Mouse (Mus musculus) left cerebral cortex, adult 2 months (tissue): ENCODE measurements around the gene Dst. TPM values are rescaled to one million over a fixed set of nuclear protein-coding genes. Genes with fewer than 3 reads are reported as not detected.

Experiments used
- DNase-seq, 2 experiments: peaks; one replicate each; pipeline ENCODE4 v3.0.0; 2021 to 2022; ENCODE audit warnings: low spot score in 2 of 2, mixed read lengths in 1 of 2; ENCODE audit errors: extremely low spot score in 1 of 2
- H3K27ac ChIP-seq: fragments of 200-600 bp; 2 replicates; pipeline ENCODE4 v1.8.1; 2022
- H3K4me3 ChIP-seq: fragments of 200-600 bp; 2 replicates; pipeline ENCODE4 v1.8.1; 2022
- CTCF ChIP-seq: fragments of 200-600 bp; IDR thresholded peaks from 2 replicates; pipeline ENCODE4 v1.8.1; 2022; ENCODE audit warnings: antibody characterized with exemption, mild to moderate bottlenecking, moderate library complexity
- intact Hi-C: fragments of 180-260 bp; cut with DNase I; formaldehyde crosslinking; loops from one replicate; pipeline ENCODE4 v1.15.1; 2025
- total RNA-seq, 2 experiments: library from RNA; stranded (reverse); gene quantifications; 2 replicates each; pipeline ENCODE4 v1.2.3; 2021

Gene Dst
- total RNA-seq, 2 experiments from 2014 or later, result 264 to 266 TPM

GRCm38 (mm10) chr1:34033958-34034357, 125.9 kb downstream of the Dst start:
- H3K4me3 ChIP-seq, result no peak overlapping the region
- no peak for TF ChIP-seq CTCF
- no peak for DNase-seq
- intact Hi-C loops, result no loop called here
- H3K27ac ChIP-seq, result no peak overlapping the region

- DNase-seq, result no peak
- Histone ChIP-seq H3K4me3 (no peak overlapping the region), H3K27ac (no peak overlapping the region)
- TF ChIP-seq CTCF, result no peak
- intact Hi-C loops, result no loop called here
Observed at GRCm38 (mm10) chr1:34036111-34036510, 128.1 kb downstream of the Dst start.

GRCm38 (mm10) chr1:34038571-34038970, 130.5 kb downstream of the Dst start:
- Histone ChIP-seq H3K4me3 (no peak overlapping the region), H3K27ac (no peak overlapping the region)
- DNase-seq, result no peak
- intact Hi-C loops, result no loop called here
- TF ChIP-seq CTCF, result no peak

- Histone ChIP-seq H3K27ac (no peak overlapping the region), H3K4me3 (no peak overlapping the region)
- no peak for TF ChIP-seq CTCF
- intact Hi-C loops, result loop anchor here (2.0 kb wide), 1 partner anchor 27 kb away; no protein-coding TSS in a partner anchor
- DNase-seq, result no peak
Observed at GRCm38 (mm10) chr1:34040049-34040448, 132.0 kb downstream of the Dst start.

GRCm38 (mm10) chr1:34040901-34041721, 133.1 kb downstream of the Dst start:
- intact Hi-C loops, result loop anchor here (2.0 kb wide), 1 partner anchor 28 kb away; no protein-coding TSS in a partner anchor
- no peak overlapping the region for H3K4me3 ChIP-seq
- H3K27ac ChIP-seq, result 0 out of 2 replicates have a peak overlapping the region, but pooled peaks have one; percentile 11
- DNase-seq, result no peak
- no peak; the same call in 1 of the 2 replicates for TF ChIP-seq CTCF

- Histone ChIP-seq H3K27ac (no peak overlapping the region), H3K4me3 (no peak overlapping the region)
- no peak for TF ChIP-seq CTCF
- intact Hi-C loops, result no loop called here
- DNase-seq, result no peak
Observed at GRCm38 (mm10) chr1:34042299-34042698, 134.3 kb downstream of the Dst start.

- intact Hi-C loops, result no loop called here
- Histone ChIP-seq H3K27ac (no peak overlapping the region), H3K4me3 (no peak overlapping the region)
- TF ChIP-seq CTCF, result no peak
- DNase-seq, result no peak
Observed at GRCm38 (mm10) chr1:34043327-34043726, 135.3 kb downstream of the Dst start.

- no peak for TF ChIP-seq CTCF
- Histone ChIP-seq H3K4me3 (no peak overlapping the region), H3K27ac (no peak overlapping the region)
- intact Hi-C loops, result no loop called here
- no peak for DNase-seq
Observed at GRCm38 (mm10) chr1:34043836-34044550, 136.0 kb downstream of the Dst start.

- Histone ChIP-seq H3K4me3 (no peak overlapping the region), H3K27ac (no peak overlapping the region)
- no peak for TF ChIP-seq CTCF
- DNase-seq, result no peak
- intact Hi-C loops, result no loop called here
Observed at GRCm38 (mm10) chr1:34044675-34045074, 136.7 kb downstream of the Dst start.

GRCm38 (mm10) chr1:34047285-34047684, 139.3 kb downstream of the Dst start:
- H3K27ac ChIP-seq, result no peak overlapping the region
- no peak for DNase-seq
- intact Hi-C loops, result no loop called here
- H3K4me3 ChIP-seq, result no peak overlapping the region
- no peak for TF ChIP-seq CTCF

GRCm38 (mm10) chr1:34051251-34051650, 143.2 kb downstream of the Dst start:
- intact Hi-C loops, result loop anchor here (5.0 kb wide), 1 partner anchor 384 kb away; the partner anchor contains the start of gene Prim2
- Histone ChIP-seq H3K27ac (no peak overlapping the region), H3K4me3 (no peak overlapping the region)
- TF ChIP-seq CTCF, result no peak
- no peak for DNase-seq

GRCm38 (mm10) chr1:34052422-34052821, 144.4 kb downstream of the Dst start:
- Histone ChIP-seq H3K4me3 (no peak overlapping the region), H3K27ac (no peak overlapping the region)
- DNase-seq, result no peak
- intact Hi-C loops, result loop anchor here (5.0 kb wide), 1 partner anchor 385 kb away; the partner anchor contains the start of gene Prim2
- TF ChIP-seq CTCF, result no peak
